Mouse (Mus musculus): ENCODE data around the gene Gm8453. TPM values are rescaled to one million over a fixed set of nuclear protein-coding genes. Genes with fewer than 3 reads are reported as not detected.
"Not testable (repeated sequence)": the region's sequence is repeated elsewhere in the genome, so short reads cannot be mapped to it uniquely, and the experiment has no call there.

Gm8453 gene
- not detected for total RNA-seq (2022)

DNA sequence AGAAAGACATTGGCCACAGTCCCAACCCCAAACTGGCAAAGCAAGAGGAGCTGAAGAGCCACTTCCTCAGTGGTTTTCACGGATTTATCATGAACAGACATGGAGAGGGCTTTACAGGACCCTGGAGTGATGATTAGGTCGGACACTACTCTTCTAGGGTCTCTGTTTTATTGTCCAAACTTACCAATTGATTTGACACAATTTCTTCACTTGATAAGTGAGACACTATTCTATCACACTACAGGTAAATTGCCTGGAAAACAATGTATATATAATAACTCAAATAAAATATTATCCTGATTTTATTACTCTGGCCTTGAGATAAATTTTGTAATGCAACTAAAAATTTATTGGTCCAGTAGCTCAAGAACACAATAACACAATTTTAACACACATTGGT is at the start of gene Gm8453:
Gm8453 (minus strand) TSS at position 101 of the 400 bp plus-strand sequence.
- not testable (repeated sequence) for DNase-seq (ENCODE audit: low spot score in 2 of 2)

- DNase-seq (ENCODE audit: low spot score in 2 of 2): not testable (repeated sequence)
Observed at GRCm38 (mm10) chr7:22201164-22201563, 28.1 kb downstream of the Gm8453 start, which contains the start of gene Gm8653. Gm8653 (minus strand) TSS chr7:22201264.

- DNase-seq (ENCODE audit: low spot score in 2 of 2): not testable (repeated sequence)
Observed at GRCm38 (mm10) chr7:22189077-22189476, 40.2 kb downstream of the Gm8453 start, which contains the start of gene Vmn1r143. Vmn1r143 (plus strand) TSS chr7:22189377.

Other genes with a start within 250 kb of the Gm8453 start
- gene Vmn1r137, start 234.9 kb downstream of the Gm8453 start, total RNA-seq (2022): not detected
- not detected for gene Vmn1r138, start 200.6 kb downstream of the Gm8453 start, total RNA-seq (2022)
- not detected for gene Gm6176, start 173.2 kb downstream of the Gm8453 start, total RNA-seq (2022)
- gene Vmn1r139, start 160.4 kb downstream of the Gm8453 start, total RNA-seq (2022): not detected
- not detected for gene Gm16451, start 111.2 kb downstream of the Gm8453 start, total RNA-seq (2022)
- gene Gm10666, start 94.7 kb downstream of the Gm8453 start, total RNA-seq (2022): not detected
- not detected for gene Vmn1r142, start 65.4 kb downstream of the Gm8453 start, total RNA-seq (2022)
- gene Vmn1r143, start 40.1 kb downstream of the Gm8453 start, total RNA-seq (2022): not detected
- not detected for gene Gm8653, start 28.2 kb downstream of the Gm8453 start, total RNA-seq (2022)
- gene Gm4187, start 100.2 kb upstream of the Gm8453 start, total RNA-seq (2022): not detected
- not detected for gene Gm8660, start 141.6 kb upstream of the Gm8453 start, total RNA-seq (2022)
- gene Vmn1r148, start 184.1 kb upstream of the Gm8453 start, total RNA-seq (2022): not detected
- not detected for gene Vmn1r149, start 208.7 kb upstream of the Gm8453 start, total RNA-seq (2022)
- not detected for gene Gm10665, start 234.6 kb upstream of the Gm8453 start, total RNA-seq (2022)